Mouse (Mus musculus) hindbrain, postnatal 0 days (tissue): ENCODE measurements around the gene Col12a1. TPM values are rescaled to one million over a fixed set of nuclear protein-coding genes. Genes with fewer than 3 reads are reported as not detected.
A peak's percentile ranks its signal among the peaks of the same experiment; 100 is the strongest.

Source experiments
- ATAC-seq: fragments of 200-750 bp; cut with Nextera tagmentation; 2 replicates; pipeline ENCODE4 v1.8.0; 2017; ENCODE audit warnings: mild to moderate bottlenecking, moderate TSS enrichment, moderate library complexity
- DNase-seq: peaks from one replicate; pipeline ENCODE4 v3.0.0-alpha.2; 2015; ENCODE audit warnings: low spot score
- H3K27ac ChIP-seq: fragments of 300-500 bp; sonication (generic); 2 replicates; pipeline ENCODE4 v1.5.1; 2014; ENCODE audit warnings: mild to moderate bottlenecking
- H3K27me3 ChIP-seq: fragments of 300-500 bp; sonication (generic); 2 replicates; pipeline ENCODE4 v1.6.1; 2014; ENCODE audit warnings: low read length, mixed read lengths; ENCODE audit not compliant: insufficient read depth
- H3K36me3 ChIP-seq: fragments of 300-500 bp; sonication (generic); 2 replicates; pipeline ENCODE4 v1.6.1; 2014; ENCODE audit warnings: low read length, mixed read lengths; ENCODE audit not compliant: insufficient read depth
- H3K4me1 ChIP-seq: fragments of 300-500 bp; sonication (generic); 2 replicates; pipeline ENCODE4 v1.6.1; 2014; ENCODE audit warnings: antibody characterized with exemption, low read length, mixed read lengths; ENCODE audit not compliant: insufficient read depth
- H3K4me2 ChIP-seq: fragments of 300-500 bp; sonication (generic); 2 replicates; pipeline ENCODE4 v1.6.1; 2014; ENCODE audit warnings: low read depth, mild to moderate bottlenecking, low read length, moderate library complexity, mixed read lengths
- H3K4me3 ChIP-seq: fragments of 300-500 bp; sonication (generic); 2 replicates; pipeline ENCODE4 v1.5.1; 2014; ENCODE audit warnings: low read length
- H3K9ac ChIP-seq: fragments of 300-500 bp; sonication (generic); replicated peaks from 2 replicates; pipeline ENCODE4 v1.6.1; 2014; ENCODE audit warnings: mild to moderate bottlenecking, low read length, moderate library complexity, mixed read lengths
- H3K9me3 ChIP-seq: fragments of 300-500 bp; sonication (generic); 2 replicates; pipeline ENCODE4 v1.6.1; 2016; ENCODE audit warnings: low read length, mixed read lengths
- CTCF ChIP-seq: IDR thresholded peaks from 2 replicates; pipeline ENCODE4 v1.5.1; 2016; ENCODE audit warnings: antibody characterized with exemption, control low read depth, low read depth
- WGBS: fragments of 180-500 bp; shearing (Covaris S2); extraction: QIAGEN DNeasy Blood & Tissue Kit; methylation state at CpG from one replicate; pipeline ENCODE4 v1.1.7; 2014; 5-methylcytosine and 5-hydroxymethylcytosine counted together
- polyA plus RNA-seq: library from polyadenylated mRNA; unstranded; fragments of >200 nt; fragmentation: Nextera tagmentation; extraction: Ambion mirVana; gene quantifications from 2 replicates; pipeline ENCODE4 v1.2.1, GENCODE M21; 2015
- total RNA-seq: library from RNA; depleted of rRNA; stranded (reverse); fragments of >200 nt; gene quantifications from 2 replicates; pipeline ENCODE4 v1.2.3, GENCODE M21; 2014

The Col12a1 gene
- total and polyA plus RNA-seq, 2 experiments from 2014 or later = 6.9 to 17.0 TPM

- WGBS = 46% methylated on average over 5 of the region's 5 CpGs
- ATAC-seq = no peak
Observed at GRCm38 (mm10) chr9:79606122-79606521, 112.5 kb downstream of the Col12a1 start.

GRCm38 (mm10) chr9:79605722-79606121 is 112.9 kb downstream of the Col12a1 start:
- H3K4me3 ChIP-seq = no peak overlapping the region
- no peak overlapping the region for H3K27ac ChIP-seq
- 20% methylated on average over 5 of the region's 5 CpGs for WGBS
- no peaks in the 10 kb centered on the region for H3K36me3 ChIP-seq
- ATAC-seq (no peak), DNase-seq (peak; percentile 12)
- no peak overlapping the region for H3K4me2 ChIP-seq
- no peak for TF ChIP-seq CTCF
- H3K9me3 ChIP-seq = no peaks in the 10 kb centered on the region
- H3K27me3 ChIP-seq = no peaks in the 10 kb centered on the region
- H3K4me1 ChIP-seq = peaks cover 5% of the 10 kb centered on the region; the same call in 1 of the 2 replicates
- no peak overlapping the region for H3K9ac ChIP-seq

More at GRCm38 (mm10) chr9:79606122-79606521, 112.5 kb downstream of the Col12a1 start:
- no peak overlapping the region for H3K4me2 ChIP-seq
- H3K4me1 ChIP-seq = peaks cover 5% of the 10 kb centered on the region; the same call in 1 of the 2 replicates
- no peak for TF ChIP-seq CTCF
- no peaks in the 10 kb centered on the region for H3K36me3 ChIP-seq
- no peak overlapping the region for H3K9ac ChIP-seq
- peak; percentile 23 for DNase-seq
- H3K4me3 ChIP-seq = no peak overlapping the region
- no peaks in the 10 kb centered on the region for H3K27me3 ChIP-seq
- no peaks in the 10 kb centered on the region for H3K9me3 ChIP-seq
- H3K27ac ChIP-seq = no peak overlapping the region

GRCm38 (mm10) chr9:79604546-79604945 is 114.1 kb downstream of the Col12a1 start:
- peaks cover 5% of the 10 kb centered on the region; the same call in 1 of the 2 replicates for H3K4me1 ChIP-seq
- TF ChIP-seq CTCF = no peak
- no peak for ATAC-seq
- no peak for DNase-seq
- no peak overlapping the region for H3K4me3 ChIP-seq
- no peak overlapping the region for H3K9ac ChIP-seq
- H3K36me3 ChIP-seq = no peaks in the 10 kb centered on the region
- H3K9me3 ChIP-seq = no peaks in the 10 kb centered on the region
- no peaks in the 10 kb centered on the region for H3K27me3 ChIP-seq
- H3K27ac ChIP-seq = no peak overlapping the region
- 88% methylated on average over 3 of the region's 3 CpGs for WGBS
- H3K4me2 ChIP-seq = no peak overlapping the region

- WGBS = 94% methylated on average over 2 of the region's 2 CpGs
- H3K27me3 ChIP-seq = no peaks in the 10 kb centered on the region
- TF ChIP-seq CTCF = no peak
Observed at GRCm38 (mm10) chr9:79603448-79603847, 115.2 kb downstream of the Col12a1 start.

GRCm38 (mm10) chr9:79600237-79600570 is 118.4 kb downstream of the Col12a1 start:
- ATAC-seq (no peak), DNase-seq (no peak)
- WGBS = 92% methylated on average over 3 of the region's 3 CpGs
- TF ChIP-seq CTCF = no peak
- Histone ChIP-seq H3K36me3 (no peaks in the 10 kb centered on the region), H3K9ac (no peak overlapping the region), H3K4me3 (no peak overlapping the region), H3K27me3 (no peaks in the 10 kb centered on the region), H3K9me3 (no peaks in the 10 kb centered on the region), H3K4me1 (no peaks in the 10 kb centered on the region), H3K4me2 (no peak overlapping the region), H3K27ac (no peak overlapping the region)

More at GRCm38 (mm10) chr9:79603448-79603847, 115.2 kb downstream of the Col12a1 start:
- Histone ChIP-seq H3K27ac (no peak overlapping the region), H3K36me3 (no peaks in the 10 kb centered on the region), H3K4me3 (no peak overlapping the region), H3K9ac (no peak overlapping the region), H3K4me2 (no peak overlapping the region), H3K9me3 (no peaks in the 10 kb centered on the region), H3K4me1 (peaks cover 5% of the 10 kb centered on the region; the same call in 1 of the 2 replicates)
- DNase-seq = no peak
- no peak for ATAC-seq

- no peaks in the 10 kb centered on the region for H3K27me3 ChIP-seq
- peak overlapping the region; percentile 52 for H3K27ac ChIP-seq
- DNase-seq = peak; percentile 70
Observed at GRCm38 (mm10) chr9:79599395-79600236, 119.0 kb downstream of the Col12a1 start.

GRCm38 (mm10) chr9:79598578-79598977 is 120.1 kb downstream of the Col12a1 start:
- Histone ChIP-seq H3K9ac (no peak overlapping the region), H3K27ac (no peak overlapping the region), H3K4me1 (no peaks in the 10 kb centered on the region), H3K9me3 (no peaks in the 10 kb centered on the region), H3K27me3 (no peaks in the 10 kb centered on the region), H3K4me3 (no peak overlapping the region), H3K36me3 (no peaks in the 10 kb centered on the region), H3K4me2 (no peak overlapping the region)
- no peak for DNase-seq
- 41% methylated on average over 1 of the region's 1 CpGs for WGBS
- no peak for ATAC-seq
- no peak for TF ChIP-seq CTCF

More at GRCm38 (mm10) chr9:79599395-79600236, 119.0 kb downstream of the Col12a1 start:
- no peak for TF ChIP-seq CTCF
- no peak overlapping the region for H3K4me3 ChIP-seq
- ATAC-seq = peak; percentile 84
- H3K9ac ChIP-seq = 0 out of 2 replicates have a peak overlapping the region, but pooled peaks have one; percentile 1
- no peaks in the 10 kb centered on the region for H3K9me3 ChIP-seq
- no peaks in the 10 kb centered on the region for H3K4me1 ChIP-seq
- H3K36me3 ChIP-seq = no peaks in the 10 kb centered on the region
- 51% methylated on average over 20 of the region's 20 CpGs for WGBS
- H3K4me2 ChIP-seq = no peak overlapping the region
